Mouse (Mus musculus) liver, embryonic 14.5 days (tissue): ENCODE measurements around the gene Frmpd2. TPM values are rescaled to one million over a fixed set of nuclear protein-coding genes. Genes with fewer than 3 reads are reported as not detected.

ENCODE experiments used
- ATAC-seq: fragments of 200-750 bp; cut with Nextera tagmentation; 2 replicates; pipeline ENCODE4 v1.8.0; 2017; ENCODE audit warnings: moderate number of reproducible peaks, mild to moderate bottlenecking, moderate library complexity; ENCODE audit not compliant: insufficient read depth
- DNase-seq, 3 experiments: peaks; one replicate each; pipeline ENCODE4 v3.0.0-alpha.2; 2012 to 2013; ENCODE audit warnings: low read depth in 3 of 3, low spot score in 3 of 3
- H3K27ac ChIP-seq: fragments of 300-500 bp; sonication (generic); 2 replicates; pipeline ENCODE4 v1.5.1; 2014; ENCODE audit warnings: moderate library complexity, mild to moderate bottlenecking, control low read depth, inconsistent platforms
- H3K27me3 ChIP-seq: fragments of 300-500 bp; sonication (generic); 2 replicates; pipeline ENCODE4 v1.6.1; 2014; ENCODE audit warnings: mild to moderate bottlenecking, low read length, moderate library complexity; ENCODE audit not compliant: control insufficient read depth, insufficient read depth
- H3K36me3 ChIP-seq: fragments of 300-500 bp; sonication (generic); replicated peaks from 2 replicates; pipeline ENCODE4 v1.6.1; 2014; ENCODE audit warnings: low read depth; ENCODE audit not compliant: control insufficient read depth, insufficient read depth
- H3K4me1 ChIP-seq, 2 experiments: fragments of 200-500 bp in 1 of 2; fragments of 300-500 bp in 1 of 2; sonication (generic) in 1 of 2; replicated peaks; 2 replicates each; pipeline ENCODE4 v1.6.1; 2012 to 2014; ENCODE audit warnings: antibody characterized with exemption in 1 of 2, inconsistent platforms in 1 of 2, low read length in 1 of 2; ENCODE audit not compliant: control insufficient read depth in 2 of 2, insufficient read depth in 2 of 2
- H3K4me2 ChIP-seq: fragments of 300-500 bp; sonication (generic); 2 replicates; pipeline ENCODE4 v1.6.1; 2014; ENCODE audit warnings: low read depth, mild to moderate bottlenecking, control low read depth, moderate library complexity
- H3K4me3 ChIP-seq, 2 experiments: fragments of 200-500 bp in 1 of 2; fragments of 300-500 bp in 1 of 2; sonication (generic) in 1 of 2; 2 replicates each; pipeline ENCODE4 v1.5.1; 2012 to 2014; ENCODE audit warnings: low read depth in 2 of 2, low read length in 2 of 2, mild to moderate bottlenecking in 2 of 2, control low read depth in 1 of 2, inconsistent platforms in 1 of 2, moderate library complexity in 1 of 2; ENCODE audit not compliant: insufficient read depth in 1 of 2
- H3K9ac ChIP-seq: fragments of 300-500 bp; sonication (generic); replicated peaks from 2 replicates; pipeline ENCODE4 v1.6.1; 2014; ENCODE audit warnings: mild to moderate bottlenecking, control low read depth, moderate library complexity
- H3K9me3 ChIP-seq: fragments of 300-500 bp; sonication (generic); 2 replicates; pipeline ENCODE4 v1.6.1; 2016; ENCODE audit warnings: low read length, mixed read lengths; ENCODE audit not compliant: control insufficient read depth
- CTCF ChIP-seq: IDR thresholded peaks from 2 replicates; pipeline ENCODE4 v1.5.1; 2016; ENCODE audit warnings: antibody characterized with exemption, low read depth, control low read depth
- EP300 ChIP-seq: IDR thresholded peaks from 2 replicates; pipeline ENCODE4 v1.6.1; 2016; ENCODE audit warnings: antibody characterized with exemption, low read depth
- WGBS: fragments of 180-500 bp; shearing (Covaris S2); extraction: QIAGEN DNeasy Blood & Tissue Kit; methylation state at CpG from one replicate; pipeline ENCODE4 v1.1.7; 2014; ENCODE audit not compliant: insufficient replicate concordance; 5-methylcytosine and 5-hydroxymethylcytosine counted together
- polyA plus RNA-seq, 2 experiments: library from polyadenylated mRNA; depleted of rRNA in 1 of 2; stranded (reverse) in 1 of 2; unstranded in 1 of 2; fragments of >200 nt; fragmentation: Nextera tagmentation in 1 of 2; extraction: Ambion mirVana in 1 of 2; gene quantifications; 2 replicates each; pipeline versions ENCODE4 v1.2.1 to v1.2.3; 2012 to 2014

Gene Frmpd2
- polyA plus RNA-seq, 2 experiments, result not detected

- DNase-seq, result no peak
- no peak overlapping the region for H3K4me2 ChIP-seq
- 70% methylated on average over 3 of the region's 3 CpGs for WGBS
- no peak overlapping the region for H3K4me3 ChIP-seq
- no peak for ATAC-seq
- H3K36me3 ChIP-seq, result no peaks in the 10 kb centered on the region
- no peaks in the 10 kb centered on the region for H3K9me3 ChIP-seq
- H3K27ac ChIP-seq, result no peak overlapping the region
- H3K9ac ChIP-seq, result no peak overlapping the region
- TF ChIP-seq EP300, result no peak
- no peak for TF ChIP-seq CTCF
- H3K4me1 ChIP-seq, result no peaks in the 10 kb centered on the region
- H3K27me3 ChIP-seq, result no peaks in the 10 kb centered on the region
These were observed 10.5 kb downstream of the Frmpd2 start for GRCm38 (mm10) chr14:33481991-33482390.

GRCm38 (mm10) chr14:33487805-33488550, 16.5 kb downstream of the Frmpd2 start:
- Histone ChIP-seq H3K27me3 (no peaks in the 10 kb centered on the region), H3K9me3 (no peaks in the 10 kb centered on the region), H3K36me3 (no peaks in the 10 kb centered on the region), H3K9ac (no peak overlapping the region), H3K4me2 (no peak overlapping the region), H3K4me1 (no peaks in the 10 kb centered on the region), H3K27ac (no peak overlapping the region), H3K4me3 (no peak overlapping the region)
- TF ChIP-seq CTCF, result no peak
- no peak for TF ChIP-seq EP300
- DNase-seq (no peak), ATAC-seq (no peak)
- WGBS, result 61% methylated on average over 15 of the region's 15 CpGs

- WGBS, result 56% methylated on average over 4 of the region's 4 CpGs
- H3K4me1 ChIP-seq, result no peaks in the 10 kb centered on the region
- H3K9me3 ChIP-seq, result no peaks in the 10 kb centered on the region
- H3K4me2 ChIP-seq, result no peak overlapping the region
- ATAC-seq (no peak), DNase-seq (no peak)
- H3K27ac ChIP-seq, result no peak overlapping the region
- no peak overlapping the region for H3K4me3 ChIP-seq
- no peaks in the 10 kb centered on the region for H3K27me3 ChIP-seq
- TF ChIP-seq EP300, result no peak
- no peak for TF ChIP-seq CTCF
- no peaks in the 10 kb centered on the region for H3K36me3 ChIP-seq
- no peak overlapping the region for H3K9ac ChIP-seq
These were observed 23.7 kb downstream of the Frmpd2 start for GRCm38 (mm10) chr14:33495226-33495625.

GRCm38 (mm10) chr14:33497418-33497817, 25.9 kb downstream of the Frmpd2 start:
- no peaks in the 10 kb centered on the region for H3K4me1 ChIP-seq
- H3K27me3 ChIP-seq, result no peaks in the 10 kb centered on the region
- TF ChIP-seq CTCF, result no peak
- no peak for TF ChIP-seq EP300
- H3K9me3 ChIP-seq, result no peaks in the 10 kb centered on the region
- WGBS, result 64% methylated on average over 5 of the region's 5 CpGs
- no peak overlapping the region for H3K4me3 ChIP-seq
- DNase-seq (no peak), ATAC-seq (no peak)
- H3K9ac ChIP-seq, result no peak overlapping the region
- H3K36me3 ChIP-seq, result no peaks in the 10 kb centered on the region
- H3K4me2 ChIP-seq, result no peak overlapping the region
- H3K27ac ChIP-seq, result no peak overlapping the region

GRCm38 (mm10) chr14:33498849-33499248, 27.4 kb downstream of the Frmpd2 start:
- WGBS, result 36% methylated on average over 3 of the region's 3 CpGs
- Histone ChIP-seq H3K36me3 (no peaks in the 10 kb centered on the region), H3K27me3 (no peaks in the 10 kb centered on the region), H3K4me2 (no peak overlapping the region), H3K4me3 (no peak overlapping the region), H3K27ac (no peak overlapping the region), H3K9ac (no peak overlapping the region), H3K9me3 (no peaks in the 10 kb centered on the region), H3K4me1 (no peaks in the 10 kb centered on the region)
- ATAC-seq (no peak), DNase-seq (no peak)
- no peak for TF ChIP-seq CTCF
- no peak for TF ChIP-seq EP300
